Mouse (Mus musculus): ENCODE data around the gene Egfl7.

Gene Egfl7

GRCm38 (mm10) chr2:26603159-26603558, 23.3 kb downstream of the Egfl7 start:
- in situ Hi-C loops (cut with MboI; ENCODE audit: low pct_unique_long_range_greater_than_20kb in 1 of 2, low sequenced_read_pairs in 2 of 2, unreplicated experiment in 1 of 2) = no loop called here

GRCm38 (mm10) chr2:26603720-26604671, 24.2 kb downstream of the Egfl7 start, which contains the start of gene Agpat2:
TSS of gene Agpat2 (minus strand) at chr2:26604417.
- in situ Hi-C loops (cut with MboI; ENCODE audit: low pct_unique_long_range_greater_than_20kb in 1 of 2, low sequenced_read_pairs in 2 of 2, unreplicated experiment in 1 of 2) = no loop called here

- in situ Hi-C loops (cut with MboI; ENCODE audit: low pct_unique_long_range_greater_than_20kb in 1 of 2, low sequenced_read_pairs in 2 of 2, unreplicated experiment in 1 of 2) = no loop called here
These were observed 25.5 kb downstream of the Egfl7 start for GRCm38 (mm10) chr2:26605331-26605730.

- in situ Hi-C loops (cut with MboI; ENCODE audit: low pct_unique_long_range_greater_than_20kb in 1 of 2, low sequenced_read_pairs in 2 of 2, unreplicated experiment in 1 of 2) = no loop called here
These were observed 26.8 kb downstream of the Egfl7 start for GRCm38 (mm10) chr2:26606579-26606978.

GRCm38 (mm10) chr2:26607056-26607910, 27.5 kb downstream of the Egfl7 start:
- in situ Hi-C loops (cut with MboI; ENCODE audit: low pct_unique_long_range_greater_than_20kb in 1 of 2, low sequenced_read_pairs in 2 of 2, unreplicated experiment in 1 of 2) = no loop called here

GRCm38 (mm10) chr2:26608781-26609180, 29.0 kb downstream of the Egfl7 start:
- in situ Hi-C loops (cut with MboI; ENCODE audit: low pct_unique_long_range_greater_than_20kb in 1 of 2, low sequenced_read_pairs in 2 of 2, unreplicated experiment in 1 of 2) = no loop called here

GRCm38 (mm10) chr2:26609261-26609661, 29.4 kb downstream of the Egfl7 start:
- in situ Hi-C loops (cut with MboI; ENCODE audit: low pct_unique_long_range_greater_than_20kb in 1 of 2, low sequenced_read_pairs in 2 of 2, unreplicated experiment in 1 of 2) = no loop called here

GRCm38 (mm10) chr2:26610526-26610925, 30.7 kb downstream of the Egfl7 start:
- in situ Hi-C loops (cut with MboI; ENCODE audit: low pct_unique_long_range_greater_than_20kb in 1 of 2, low sequenced_read_pairs in 2 of 2, unreplicated experiment in 1 of 2) = no loop called here

GRCm38 (mm10) chr2:26611054-26611453, 31.2 kb downstream of the Egfl7 start:
- in situ Hi-C loops (cut with MboI; ENCODE audit: low pct_unique_long_range_greater_than_20kb in 1 of 2, low sequenced_read_pairs in 2 of 2, unreplicated experiment in 1 of 2) = no loop called here

- in situ Hi-C loops (cut with MboI; ENCODE audit: low pct_unique_long_range_greater_than_20kb in 1 of 2, low sequenced_read_pairs in 2 of 2, unreplicated experiment in 1 of 2) = no loop called here
These were observed 32.1 kb downstream of the Egfl7 start for GRCm38 (mm10) chr2:26611896-26612295.

- in situ Hi-C loops (cut with MboI; ENCODE audit: low pct_unique_long_range_greater_than_20kb in 1 of 2, low sequenced_read_pairs in 2 of 2, unreplicated experiment in 1 of 2) = no loop called here
These were observed 35.1 kb downstream of the Egfl7 start for GRCm38 (mm10) chr2:26614903-26615302.

GRCm38 (mm10) chr2:26615459-26616124, 35.8 kb downstream of the Egfl7 start:
- in situ Hi-C loops (cut with MboI; ENCODE audit: low pct_unique_long_range_greater_than_20kb in 1 of 2, low sequenced_read_pairs in 2 of 2, unreplicated experiment in 1 of 2) = no loop called here

- in situ Hi-C loops (cut with MboI; ENCODE audit: low pct_unique_long_range_greater_than_20kb in 1 of 2, low sequenced_read_pairs in 2 of 2, unreplicated experiment in 1 of 2) = no loop called here
These were observed 37.5 kb downstream of the Egfl7 start for GRCm38 (mm10) chr2:26617331-26617730.

- in situ Hi-C loops (cut with MboI; ENCODE audit: low pct_unique_long_range_greater_than_20kb in 1 of 2, low sequenced_read_pairs in 2 of 2, unreplicated experiment in 1 of 2) = no loop called here
These were observed 38.1 kb downstream of the Egfl7 start for GRCm38 (mm10) chr2:26617928-26618327.

- in situ Hi-C loops (cut with MboI; ENCODE audit: low pct_unique_long_range_greater_than_20kb in 1 of 2, low sequenced_read_pairs in 2 of 2, unreplicated experiment in 1 of 2) = no loop called here
These were observed 41.4 kb downstream of the Egfl7 start for GRCm38 (mm10) chr2:26621246-26621645.

- in situ Hi-C loops (cut with MboI; ENCODE audit: low pct_unique_long_range_greater_than_20kb in 1 of 2, low sequenced_read_pairs in 2 of 2, unreplicated experiment in 1 of 2) = no loop called here
These were observed 43.2 kb downstream of the Egfl7 start for GRCm38 (mm10) chr2:26622984-26623383.

GRCm38 (mm10) chr2:26625419-26625818, 45.6 kb downstream of the Egfl7 start:
- in situ Hi-C loops (cut with MboI; ENCODE audit: low pct_unique_long_range_greater_than_20kb in 1 of 2, low sequenced_read_pairs in 2 of 2, unreplicated experiment in 1 of 2) = no loop called here

- in situ Hi-C loops (cut with MboI; ENCODE audit: low pct_unique_long_range_greater_than_20kb in 1 of 2, low sequenced_read_pairs in 2 of 2, unreplicated experiment in 1 of 2) = no loop called here
These were observed 46.3 kb downstream of the Egfl7 start for GRCm38 (mm10) chr2:26626081-26626480.
